Mouse (Mus musculus) embryonic facial prominence, embryonic 12.5 days (tissue): Measurements from ENCODE around the gene Dnah12. TPM values are rescaled to one million over a fixed set of nuclear protein-coding genes. Genes with fewer than 3 reads are reported as not detected.

Experiments
- ATAC-seq: fragments of 200-750 bp; cut with Nextera tagmentation; 2 replicates; pipeline ENCODE4 v1.8.0; 2017; ENCODE audit not compliant: insufficient number of reproducible peaks, insufficient read depth, low FRiP score, low TSS enrichment
- H3K27ac ChIP-seq: fragments of 300-500 bp; sonication (generic); 2 replicates; pipeline ENCODE4 v1.5.1; 2016; ENCODE audit warnings: mild to moderate bottlenecking
- H3K27me3 ChIP-seq: fragments of 300-500 bp; sonication (generic); 2 replicates; pipeline ENCODE4 v1.6.1; 2016; ENCODE audit warnings: mild to moderate bottlenecking, moderate library complexity
- H3K36me3 ChIP-seq: fragments of 300-500 bp; sonication (generic); 2 replicates; pipeline ENCODE4 v1.6.1; 2016; ENCODE audit warnings: mild to moderate bottlenecking
- H3K4me1 ChIP-seq: fragments of 300-500 bp; sonication (generic); 2 replicates; pipeline ENCODE4 v1.6.1; 2016
- H3K4me2 ChIP-seq: fragments of 300-500 bp; sonication (generic); replicated peaks from 2 replicates; pipeline ENCODE4 v1.6.1; 2016; ENCODE audit warnings: mild to moderate bottlenecking, moderate library complexity
- H3K4me3 ChIP-seq: fragments of 300-500 bp; sonication (generic); 2 replicates; pipeline ENCODE4 v1.5.1; 2016; ENCODE audit warnings: mild to moderate bottlenecking
- H3K9ac ChIP-seq: fragments of 300-500 bp; sonication (generic); 2 replicates; pipeline ENCODE4 v1.6.1; 2016; ENCODE audit warnings: mild to moderate bottlenecking, moderate library complexity
- H3K9me3 ChIP-seq: fragments of 300-500 bp; sonication (generic); 2 replicates; pipeline ENCODE4 v1.6.1; 2016; ENCODE audit warnings: mild to moderate bottlenecking, moderate library complexity
- WGBS: fragments of 180-500 bp; shearing (Covaris S2); methylation state at CpG from one replicate; pipeline ENCODE4 v1.1.7; 2016; 5-methylcytosine and 5-hydroxymethylcytosine counted together
- polyA plus RNA-seq: library from polyadenylated mRNA; unstranded; fragments of >200 nt; fragmentation: Nextera tagmentation; extraction: Ambion mirVana; gene quantifications from 2 replicates; pipeline ENCODE4 v1.2.1, GENCODE M21; 2016

The Dnah12 gene
- polyA plus RNA-seq: 0.04 TPM in 1 of 2 replicates, not detected in the other

DNA sequence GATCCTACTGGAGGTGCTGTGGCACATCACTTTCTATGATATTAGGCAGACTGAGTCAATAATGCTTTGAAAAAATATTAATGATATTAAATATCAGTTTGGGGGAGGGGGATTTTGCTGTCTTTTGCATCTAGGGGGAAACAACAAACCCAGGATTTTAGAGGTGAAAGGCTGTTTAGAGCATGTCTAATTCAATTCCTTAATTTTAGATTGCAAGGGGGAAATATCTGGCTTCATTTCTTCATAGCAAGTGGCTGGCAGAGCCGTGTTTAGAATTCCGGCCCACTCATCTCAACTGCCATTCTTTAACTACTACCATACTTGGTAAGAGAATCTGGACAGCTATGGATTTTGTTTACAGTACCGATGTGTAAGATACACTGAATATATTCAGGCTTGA, at the start of gene Dnah12:
Gene Dnah12, plus strand, starts transcription at position 301 of the 400 bp plus-strand sequence.
- WGBS: 85% methylated on average over 3 of the region's 3 CpGs
- no peak within 1 kb of the TSS for H3K4me3 ChIP-seq
- no peak within 1 kb of the TSS for H3K27ac ChIP-seq
- H3K4me2 ChIP-seq: no peak within 1 kb of the TSS
- H3K36me3 ChIP-seq: no peaks in the 10 kb centered on the region
- no peaks in the 10 kb centered on the region for H3K27me3 ChIP-seq
- H3K9me3 ChIP-seq: no peaks in the 10 kb centered on the region
- ATAC-seq: no peak
- H3K4me1 ChIP-seq: no peaks in the 10 kb centered on the region
- H3K9ac ChIP-seq: no peak within 1 kb of the TSS

DNA sequence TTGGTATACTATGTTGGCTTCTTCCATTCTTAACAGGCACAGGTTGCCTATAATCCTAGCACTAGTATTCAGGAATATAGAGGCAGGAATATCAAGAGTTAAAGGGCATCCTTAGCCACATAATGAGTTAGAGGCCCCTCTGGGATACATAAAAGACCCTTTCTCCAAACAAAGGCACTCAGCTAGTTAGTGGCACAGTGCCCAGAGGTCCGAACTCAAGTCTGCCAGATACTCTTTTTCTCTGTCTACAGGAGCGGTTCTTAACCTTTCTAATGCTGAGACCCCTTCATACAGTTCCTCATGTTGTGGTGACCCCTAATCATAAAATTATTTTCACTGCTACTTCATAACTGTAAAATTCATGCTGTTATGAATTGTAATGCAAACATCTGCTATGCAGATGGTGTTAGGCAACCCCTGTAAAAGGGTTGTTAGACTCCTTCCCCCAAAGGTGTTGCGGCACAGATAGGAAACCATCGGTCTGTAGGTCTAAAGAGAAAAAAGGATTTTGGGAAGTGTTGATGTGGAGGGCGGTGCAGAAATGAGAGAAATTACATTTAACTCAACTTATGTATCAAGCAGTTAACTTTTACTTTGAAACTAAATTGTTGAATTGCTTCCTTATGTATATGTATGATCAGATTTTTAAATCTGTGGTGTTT, 47.0 kb upstream of the Dnah12 start:
- Histone ChIP-seq H3K9me3 (no peaks in the 10 kb centered on the region), H3K4me2 (0 out of 2 replicates have a peak overlapping the region, but pooled peaks have one; percentile 9), H3K9ac (no peak overlapping the region), H3K4me1 (peaks cover 8% of the 10 kb centered on the region), H3K27me3 (no peaks in the 10 kb centered on the region), H3K4me3 (no peak overlapping the region), H3K27ac (no peak overlapping the region), H3K36me3 (peaks cover 8% of the 10 kb centered on the region)
- 62% methylated on average over 5 of the region's 5 CpGs for WGBS
- no peak for ATAC-seq

DNA sequence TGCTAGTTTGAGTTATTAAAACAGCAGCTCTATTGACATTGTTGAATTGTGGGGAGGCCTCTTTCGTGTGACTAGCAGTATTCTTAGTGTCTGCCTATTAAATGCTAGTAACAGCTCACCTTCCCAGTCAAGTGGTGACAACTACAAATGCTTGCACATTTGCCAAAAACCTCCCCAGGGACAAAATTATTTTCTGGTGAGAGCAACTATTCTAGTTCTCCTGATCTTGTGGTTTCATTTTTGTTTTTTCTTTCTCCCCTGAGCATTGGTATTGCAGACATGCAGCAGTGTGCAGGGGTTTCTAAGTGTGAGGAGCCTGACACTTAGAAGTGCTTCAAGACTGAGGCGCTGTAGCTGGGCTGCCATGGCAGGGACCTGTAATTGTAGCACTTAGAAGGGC, 45.3 kb upstream of the Dnah12 start:
- ATAC-seq: no peak
- Histone ChIP-seq H3K27ac (no peak overlapping the region), H3K4me2 (no peak overlapping the region), H3K4me1 (peaks cover 8% of the 10 kb centered on the region), H3K9ac (no peak overlapping the region), H3K27me3 (no peaks in the 10 kb centered on the region), H3K36me3 (peaks cover 17% of the 10 kb centered on the region), H3K4me3 (no peak overlapping the region), H3K9me3 (no peaks in the 10 kb centered on the region)
- WGBS: 81% methylated on average over 2 of the region's 2 CpGs

DNA sequence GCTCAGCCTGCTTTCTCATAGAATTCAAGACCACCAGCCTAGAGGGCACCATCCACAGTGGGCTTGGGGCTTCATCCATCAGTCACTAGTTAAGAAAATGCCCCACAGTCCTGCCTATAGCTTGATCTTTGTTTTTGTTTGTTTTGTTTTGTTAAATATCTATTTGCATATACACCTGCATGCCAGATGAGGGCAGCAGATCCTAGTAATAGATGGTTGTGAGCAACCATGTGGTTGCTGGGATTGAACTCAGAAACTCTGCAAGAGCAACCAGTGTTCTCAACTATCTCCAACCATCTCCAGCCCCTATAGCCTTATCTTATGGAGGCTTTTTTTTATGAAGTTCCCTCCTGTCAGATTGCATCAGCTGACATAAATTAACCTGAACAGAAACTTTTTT, 41.2 kb upstream of the Dnah12 start:
- no peak overlapping the region for H3K27ac ChIP-seq
- no peaks in the 10 kb centered on the region for H3K27me3 ChIP-seq
- H3K4me3 ChIP-seq: no peak overlapping the region
- no peak overlapping the region for H3K9ac ChIP-seq
- no peaks in the 10 kb centered on the region for H3K9me3 ChIP-seq
- H3K36me3 ChIP-seq: peaks cover 49% of the 10 kb centered on the region
- no peak overlapping the region for H3K4me2 ChIP-seq
- ATAC-seq: no peak
- H3K4me1 ChIP-seq: no peaks in the 10 kb centered on the region

DNA sequence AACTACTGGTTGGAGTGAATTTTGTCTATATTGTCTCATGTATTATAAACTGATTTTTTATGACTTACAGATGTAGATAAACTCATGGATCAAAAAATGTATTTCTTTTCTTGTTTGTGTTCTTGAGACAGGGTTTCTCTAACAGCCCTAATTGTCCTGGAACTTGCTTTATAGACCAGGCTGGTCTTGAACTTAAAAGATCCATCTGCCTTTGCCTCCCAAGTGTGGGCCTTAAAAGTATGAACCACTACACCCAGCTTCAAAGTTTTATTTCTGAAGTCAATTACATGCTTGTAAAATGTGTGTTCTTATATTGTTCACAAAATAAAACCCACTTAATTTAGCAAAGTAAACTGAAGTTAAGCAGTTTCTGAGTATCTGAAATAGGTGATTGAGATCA, 34.9 kb upstream of the Dnah12 start:
- no peak overlapping the region for H3K9ac ChIP-seq
- H3K36me3 ChIP-seq: peaks cover 36% of the 10 kb centered on the region
- H3K27ac ChIP-seq: no peak overlapping the region
- H3K9me3 ChIP-seq: no peaks in the 10 kb centered on the region
- no peaks in the 10 kb centered on the region for H3K4me1 ChIP-seq
- ATAC-seq: no peak
- no peak overlapping the region for H3K4me2 ChIP-seq
- no peaks in the 10 kb centered on the region for H3K27me3 ChIP-seq
- no peak overlapping the region for H3K4me3 ChIP-seq

DNA sequence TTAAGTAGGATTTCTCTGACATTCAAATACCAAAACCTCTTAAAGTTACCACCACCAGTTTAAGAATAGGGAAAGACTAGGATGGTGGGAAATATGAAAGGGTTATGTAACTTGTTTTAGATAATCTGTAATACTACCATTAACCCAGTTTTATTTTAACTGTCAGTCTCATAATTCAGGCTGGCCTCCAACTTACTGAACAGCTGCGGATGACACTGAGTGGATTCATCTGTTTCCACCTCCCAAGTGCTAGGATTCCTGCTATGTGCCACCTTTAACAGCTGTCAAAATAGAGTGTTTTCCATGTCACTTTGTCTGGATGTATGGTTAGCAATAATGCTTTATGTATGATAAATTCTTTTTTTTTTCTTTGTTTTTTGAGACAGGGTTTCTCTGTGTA, 32.8 kb upstream of the Dnah12 start:
- Histone ChIP-seq H3K27me3 (no peaks in the 10 kb centered on the region), H3K9ac (no peak overlapping the region)
- WGBS: 93% methylated on average over 1 of the region's 1 CpGs

DNA sequence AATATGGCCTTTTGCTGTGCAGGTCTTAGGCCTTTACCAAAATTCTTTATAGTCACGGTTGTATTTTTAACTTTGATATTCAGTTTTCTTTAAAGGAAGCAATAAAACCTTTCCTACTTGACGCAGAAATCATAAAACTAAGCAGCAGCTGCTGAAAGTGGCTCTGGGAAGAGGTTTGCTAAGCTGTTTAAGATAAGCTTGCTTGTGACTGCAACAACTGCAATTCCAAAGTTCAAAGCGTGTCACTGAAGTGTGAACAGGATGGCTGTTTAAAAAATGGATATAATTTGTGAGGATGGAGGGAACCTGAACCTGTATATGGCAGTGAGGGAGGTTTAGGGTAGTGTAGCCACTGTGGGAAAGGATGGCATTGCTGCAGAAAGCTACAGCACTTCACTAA, 31.1 kb upstream of the Dnah12 start:
- no peak overlapping the region for H3K4me2 ChIP-seq
- no peak overlapping the region for H3K27ac ChIP-seq
- H3K4me3 ChIP-seq: no peak overlapping the region
- no peak overlapping the region for H3K9ac ChIP-seq
- no peaks in the 10 kb centered on the region for H3K9me3 ChIP-seq
- peaks cover 20% of the 10 kb centered on the region for H3K36me3 ChIP-seq
- H3K27me3 ChIP-seq: no peaks in the 10 kb centered on the region
- peaks cover 7% of the 10 kb centered on the region for H3K4me1 ChIP-seq
- whole genome bisulfite sequencing: 91% methylated on average over 3 of the region's 3 CpGs
- ATAC-seq: no peak

More for the DNA sequence above, 32.8 kb upstream of the Dnah12 start:
- Histone ChIP-seq H3K9me3 (no peaks in the 10 kb centered on the region), H3K4me2 (no peak overlapping the region), H3K4me1 (no peaks in the 10 kb centered on the region), H3K4me3 (no peak overlapping the region), H3K27ac (no peak overlapping the region), H3K36me3 (peaks cover 25% of the 10 kb centered on the region)
- ATAC-seq: no peak

DNA sequence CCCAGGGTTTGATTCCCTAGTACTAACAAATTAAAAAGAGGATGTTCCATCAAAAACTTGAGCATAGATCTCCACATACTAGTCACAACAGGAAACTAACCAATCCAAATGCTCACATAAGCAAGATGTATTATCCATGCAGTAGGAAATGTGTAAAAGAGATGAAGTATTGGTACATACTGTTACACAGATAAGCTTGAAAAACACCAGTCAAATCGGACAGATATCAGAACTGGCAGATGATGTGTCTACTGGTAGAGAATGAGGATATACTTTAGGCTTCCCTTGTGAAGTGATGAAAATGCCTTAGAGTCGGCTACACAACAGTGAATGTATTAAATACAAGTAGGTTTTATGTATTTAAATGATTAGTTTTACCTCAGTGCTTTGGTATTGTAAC, 30.6 kb upstream of the Dnah12 start:
- Histone ChIP-seq H3K4me2 (no peak overlapping the region), H3K9ac (no peak overlapping the region), H3K36me3 (peaks cover 16% of the 10 kb centered on the region), H3K27ac (no peak overlapping the region), H3K4me3 (no peak overlapping the region), H3K9me3 (no peaks in the 10 kb centered on the region), H3K27me3 (no peaks in the 10 kb centered on the region), H3K4me1 (peaks cover 11% of the 10 kb centered on the region)
- no peak for ATAC-seq
- WGBS: 86% methylated on average over 2 of the region's 2 CpGs

DNA sequence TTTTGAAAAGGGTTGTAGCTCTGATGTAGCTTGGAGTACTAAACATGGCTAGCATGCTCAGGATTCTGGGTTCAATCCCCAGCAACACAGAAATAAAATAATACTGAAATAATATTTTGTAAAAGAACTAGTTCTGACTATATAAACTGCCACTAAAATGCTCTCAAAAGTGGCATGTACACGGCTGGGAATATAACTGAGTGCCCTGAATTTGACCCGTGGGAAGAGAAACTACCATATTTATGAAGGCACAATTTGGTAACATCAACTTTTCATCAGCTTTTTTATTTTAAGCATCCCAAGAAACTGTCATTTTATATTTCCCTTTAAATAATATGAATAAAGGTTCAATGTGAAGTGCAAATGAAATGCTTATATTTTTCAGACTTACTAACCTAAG, 29.2 kb upstream of the Dnah12 start:
- no peak for ATAC-seq
- no peak overlapping the region for H3K4me2 ChIP-seq
- no peak overlapping the region for H3K4me3 ChIP-seq
- H3K27me3 ChIP-seq: no peaks in the 10 kb centered on the region
- no peaks in the 10 kb centered on the region for H3K9me3 ChIP-seq
- H3K4me1 ChIP-seq: peaks cover 17% of the 10 kb centered on the region
- H3K27ac ChIP-seq: no peak overlapping the region
- 86% methylated on average over 2 of the region's 2 CpGs for WGBS
- H3K9ac ChIP-seq: no peak overlapping the region
- peaks cover 14% of the 10 kb centered on the region for H3K36me3 ChIP-seq

DNA sequence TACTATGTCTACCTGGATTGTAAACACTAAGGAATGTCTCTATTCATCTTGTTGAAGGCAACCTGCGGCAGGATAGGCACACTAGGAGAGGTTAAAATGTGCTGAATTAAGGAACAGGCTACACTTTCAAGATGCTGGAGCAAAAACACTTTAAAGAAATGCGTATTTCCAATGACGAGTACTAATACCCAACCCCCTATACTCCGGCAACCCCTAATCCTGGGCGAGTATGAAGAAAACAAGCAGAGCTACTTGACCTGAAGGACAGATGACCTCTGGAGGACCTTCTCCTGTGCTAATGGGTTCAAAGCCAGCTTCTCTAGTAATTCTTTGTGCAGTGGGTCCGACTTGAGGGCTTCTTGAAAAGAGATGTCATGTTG, 25.1 kb upstream of the Dnah12 start:
- peak overlapping the region; percentile 94 for H3K4me3 ChIP-seq
- H3K4me1 ChIP-seq: peaks cover 17% of the 10 kb centered on the region
- peak overlapping the region; percentile 77 for H3K9ac ChIP-seq
- WGBS: 26% methylated on average over 6 of the region's 6 CpGs
- H3K36me3 ChIP-seq: peaks cover 14% of the 10 kb centered on the region
- H3K27me3 ChIP-seq: no peaks in the 10 kb centered on the region
- ATAC-seq: no peak
- H3K9me3 ChIP-seq: no peaks in the 10 kb centered on the region
- H3K27ac ChIP-seq: no peak overlapping the region
- peak overlapping the region; percentile 91 for H3K4me2 ChIP-seq

DNA sequence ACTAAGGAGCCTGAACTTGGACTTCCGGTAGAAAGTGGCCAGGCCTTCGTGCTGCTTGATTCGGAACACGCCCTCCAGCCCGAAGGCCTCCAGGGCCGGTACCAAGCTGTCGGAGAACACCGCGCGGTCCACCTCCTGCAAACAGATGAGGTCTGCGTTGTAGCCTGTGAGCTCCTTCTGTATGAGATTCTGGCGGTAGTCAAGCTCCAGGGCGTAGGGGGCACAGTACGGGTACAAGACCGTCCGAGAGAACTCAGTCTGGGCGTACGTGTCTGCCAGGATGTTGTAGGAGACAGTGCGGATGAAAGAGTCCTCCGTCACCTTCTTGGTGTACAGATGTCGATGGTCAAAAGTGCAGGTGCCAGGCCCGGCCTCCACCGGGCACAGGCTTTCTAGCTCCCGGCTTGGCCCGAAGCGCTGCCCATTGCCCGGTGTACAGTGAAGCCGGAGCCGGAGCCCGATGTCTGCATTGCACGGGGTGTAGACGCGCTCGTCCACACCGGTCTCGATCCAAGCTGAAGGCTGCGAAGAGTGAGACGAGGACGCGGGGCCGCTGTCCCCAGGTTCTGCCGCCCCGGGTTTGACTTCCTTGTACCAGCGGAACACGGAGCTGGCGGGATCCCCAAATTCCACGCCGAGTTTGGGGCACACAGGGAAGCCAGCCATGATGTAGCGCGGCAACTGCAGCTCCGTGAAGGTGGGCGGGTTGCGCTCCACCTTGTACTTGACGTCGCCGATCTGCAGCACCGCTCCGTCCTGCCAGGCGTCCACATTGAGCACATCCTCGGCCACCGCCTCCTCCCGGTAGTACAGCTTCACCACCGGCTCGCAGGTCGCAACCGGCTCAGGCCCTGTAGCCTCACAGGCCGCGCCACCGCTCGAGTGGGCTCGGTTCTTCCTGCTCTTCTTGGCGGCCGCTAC, 24.4 kb upstream of the Dnah12 start:
- peak overlapping the region; percentile 94 for H3K4me3 ChIP-seq
- no peaks in the 10 kb centered on the region for H3K9me3 ChIP-seq
- H3K27me3 ChIP-seq: no peaks in the 10 kb centered on the region
- H3K27ac ChIP-seq: peak overlapping the region; percentile 85
- peak overlapping the region; percentile 77 for H3K9ac ChIP-seq
- H3K4me2 ChIP-seq: peak overlapping the region; percentile 91
- whole genome bisulfite sequencing: under 1% methylated on average over 73 of the region's 73 CpGs
- H3K36me3 ChIP-seq: peaks cover 14% of the 10 kb centered on the region
- H3K4me1 ChIP-seq: peaks cover 17% of the 10 kb centered on the region
- ATAC-seq: peak; percentile 48; the same call in 1 of the 2 replicates
